10 mouse cellular contexts compared by ENCODE assay signal in genomic region chr3:37401729-37402610, GRCm38 (mm10). TPM values are rescaled to one million over a fixed set of nuclear protein-coding genes. Genes with fewer than 3 reads are reported as not detected.
A peak's percentile ranks its signal among the peaks of the same experiment; 100 is the strongest.
DNase-seq lines count a peak whose midpoint lies in the region; ATAC-seq lines count a peak whose summit lies in the region.
"Had no signal": no experiment of that assay in that cellular context is flagged by ENCODE, and none has a peak within 500 bp of the region (broad histone marks: within the 10 kb centered on the region; RNA-seq: fewer than 3 reads in every experiment).

No protein-coding gene starts in this region.

- WGBS in hindbrain, embryonic 13.5 days: 82% methylated on average over 11 of the region's 11 CpGs

- H3K4me2 ChIP-seq in hindbrain, embryonic 13.5 days: no peak overlapping the region
- H3K4me2 ChIP-seq: hindbrain, embryonic 15.5 days had no signal

- no peaks in the 10 kb centered on the region for H3K9me3 ChIP-seq in hindbrain, embryonic 13.5 days
- H3K9me3 ChIP-seq: hindbrain, embryonic 15.5 days had no signal

- no peaks in the 10 kb centered on the region for H3K27me3 ChIP-seq in hindbrain, embryonic 13.5 days
- H3K27me3 ChIP-seq: hindbrain, embryonic 15.5 days had no signal

- no peak overlapping the region for H3K27ac ChIP-seq in hindbrain, embryonic 13.5 days
- H3K27ac ChIP-seq: hindbrain, embryonic 15.5 days had no signal

- no peaks in the 10 kb centered on the region for H3K36me3 ChIP-seq in hindbrain, embryonic 13.5 days
- H3K36me3 ChIP-seq: hindbrain, embryonic 15.5 days had no signal

- H3K9ac ChIP-seq in hindbrain, embryonic 13.5 days: no peak overlapping the region
- H3K9ac ChIP-seq: hindbrain, embryonic 15.5 days had no signal

- DNase-seq in urinary bladder, postnatal 25 days (ENCODE audit: low spot score): peak; percentile 21
- DNase-seq in urinary bladder, adult 18-20 months (ENCODE audit: low spot score in 2 of 2): no peak
- DNase-seq in gastrocnemius, postnatal 25 days: peak; percentile 71
- DNase-seq in kidney, postnatal 25 days: peak; percentile 48 to 52
- DNase-seq in testis, postnatal 14 days (ENCODE audit: low spot score): peak; percentile 37
- no peak for DNase-seq in embryo, embryonic 10.5 days (ENCODE audit: low spot score)

- ATAC-seq in hindbrain, embryonic 13.5 days (ENCODE audit: low FRiP score): no peak
- ATAC-seq in erythroid progenitor cell, adult 5-6 weeks (replicated peaks; ENCODE audit: low FRiP score, poor library complexity, severe bottlenecking): no peak

- no peaks in the 10 kb centered on the region for H3K4me1 ChIP-seq in hindbrain, embryonic 13.5 days (replicated peaks)
- H3K4me1 ChIP-seq: hindbrain, embryonic 15.5 days had no signal

- no peak overlapping the region for H3K4me3 ChIP-seq in hindbrain, embryonic 13.5 days
- H3K4me3 ChIP-seq: hindbrain, embryonic 15.5 days had no signal

RNA-seq across cellular contexts. Expression of gene Spata5, which starts 17.7 kb away (rescaled TPM):
- total RNA-seq in gastrocnemius, postnatal 25 days (2021): 10 to 100 TPM in 1 of 2 experiments, 1 to 10 TPM in 1; 7.7 to 10.0 TPM
- 30.6 and 38.3 TPM in 2 replicates for polyA plus RNA-seq in hindbrain, embryonic 13.5 days (2015; fragmentation: Nextera tagmentation; extraction: Ambion mirVana)
- total RNA-seq in erythroid progenitor cell, adult 5-6 weeks (2015; ENCODE audit: low replicate concordance): 4.2 and 14.4 TPM in 2 replicates
- 8.3 and 31.3 TPM in 2 replicates for total RNA-seq in erythroid progenitor cell, adult 5-6 weeks (2017; ENCODE audit: low replicate concordance)

RNA-seq across cellular contexts. Expression of gene Nudt6, which starts 18.0 kb away (rescaled TPM):
- total RNA-seq in gastrocnemius, postnatal 25 days (2021): 10 to 100 TPM; 23.7 to 24.3 TPM
- polyA plus RNA-seq in hindbrain, embryonic 13.5 days (2015; fragmentation: Nextera tagmentation; extraction: Ambion mirVana): 6.4 and 6.6 TPM in 2 replicates
- not detected in 2 replicates for total RNA-seq in erythroid progenitor cell, adult 5-6 weeks (2015; ENCODE audit: low replicate concordance)
- 2.2 TPM in 1 of 2 replicates, not detected in the other for total RNA-seq in erythroid progenitor cell, adult 5-6 weeks (2017; ENCODE audit: low replicate concordance)

RNA-seq across cellular contexts. Expression of gene Fgf2, which starts 53.8 kb away (rescaled TPM):
- 1 to 10 TPM; 7.4 to 8.9 TPM for total RNA-seq in gastrocnemius, postnatal 25 days (2021)
- 0.34 and 0.53 TPM in 2 replicates for polyA plus RNA-seq in hindbrain, embryonic 13.5 days (2015; fragmentation: Nextera tagmentation; extraction: Ambion mirVana)
- not detected in 2 replicates for total RNA-seq in erythroid progenitor cell, adult 5-6 weeks (2015; ENCODE audit: low replicate concordance)
- total RNA-seq in erythroid progenitor cell, adult 5-6 weeks (2017; ENCODE audit: low replicate concordance): 0.23 TPM in 1 of 2 replicates, not detected in the other
- total RNA-seq: megakaryocyte, adult 5-6 weeks had no signal

Comparison
In these comparisons a context has a peak if more than half of its experiments do, and no peak if none do; other contexts are left out.
1. DNase-seq: peak in urinary bladder, postnatal 25 days (single experiment), gastrocnemius, postnatal 25 days (single experiment), kidney, postnatal 25 days (2 of 2) and testis, postnatal 14 days (single experiment); none in urinary bladder, adult 18-20 months (0 of 2) and embryo, embryonic 10.5 days (single experiment).
2. RNA of gene Nudt6, which starts 18.0 kb away (total RNA-seq): 23.7 to 24.3 TPM in gastrocnemius, postnatal 25 days; 2.2 TPM in erythroid progenitor cell, adult 5-6 weeks; every median in the first group is over 4 times any median in the second.
3. RNA of gene Fgf2, which starts 53.8 kb away (total RNA-seq): 7.4 to 8.9 TPM in gastrocnemius, postnatal 25 days; 0.23 TPM in erythroid progenitor cell, adult 5-6 weeks; every median in the first group is over 4 times any median in the second.